Mouse (Mus musculus): ENCODE measurements around the gene Fbxl22. TPM values are rescaled to one million over a fixed set of nuclear protein-coding genes. Genes with fewer than 3 reads are reported as not detected.

Gene Fbxl22
- polyA plus RNA-seq (2011; ENCODE audit: insufficient read length, low read depth, missing spikeins), result 0.65 and 0.87 TPM in 2 replicates

DNA sequence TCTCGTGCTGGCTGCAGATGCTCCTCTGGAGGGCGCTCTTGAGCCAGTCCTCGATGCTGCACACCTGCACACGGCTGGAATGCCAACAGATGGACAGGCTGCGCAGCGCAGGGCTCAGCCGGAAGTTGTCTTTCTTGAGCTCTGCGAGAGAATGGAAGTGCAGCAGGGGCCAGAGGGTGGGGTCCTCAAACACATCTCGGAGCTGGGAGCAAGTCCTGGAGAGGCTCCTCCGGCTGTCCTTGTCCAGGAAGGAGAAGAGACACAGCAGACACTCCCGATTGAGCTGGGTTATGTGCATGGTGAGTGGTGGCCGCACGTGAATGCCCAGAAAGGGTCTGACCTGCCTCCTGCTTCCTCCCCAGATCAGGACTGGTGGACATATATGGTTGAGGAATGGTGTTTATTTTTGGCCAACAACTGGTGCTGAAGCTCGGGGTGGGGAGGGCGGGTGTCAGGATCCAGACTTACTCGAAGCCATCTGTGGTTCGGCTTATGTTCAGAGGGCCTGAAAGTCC, at the start of gene Fbxl22:
Gene Fbxl22, minus strand, starts transcription at position 338 of the 515 bp plus-strand sequence.
- no peak for TF ChIP-seq POLR2A (IDR thresholded peaks at IDR 0.05; ENCODE audit: low read depth, low read length)
- TF ChIP-seq CTCF (IDR thresholded peaks at IDR 0.05; ENCODE audit: borderline replicate concordance, insufficient read depth, low read length), result peak; percentile 39; the same call in 1 of the 2 replicates
- H3K4me1 ChIP-seq (ENCODE audit: control insufficient read depth, insufficient read depth, low read length), result peaks cover 20% of the 10 kb centered on the region
- no peak within 1 kb of the TSS for H3K27ac ChIP-seq (ENCODE audit: insufficient read depth, low read length)
- no peak within 1 kb of the TSS for H3K4me3 ChIP-seq (ENCODE audit: insufficient read depth, low read length)

DNA sequence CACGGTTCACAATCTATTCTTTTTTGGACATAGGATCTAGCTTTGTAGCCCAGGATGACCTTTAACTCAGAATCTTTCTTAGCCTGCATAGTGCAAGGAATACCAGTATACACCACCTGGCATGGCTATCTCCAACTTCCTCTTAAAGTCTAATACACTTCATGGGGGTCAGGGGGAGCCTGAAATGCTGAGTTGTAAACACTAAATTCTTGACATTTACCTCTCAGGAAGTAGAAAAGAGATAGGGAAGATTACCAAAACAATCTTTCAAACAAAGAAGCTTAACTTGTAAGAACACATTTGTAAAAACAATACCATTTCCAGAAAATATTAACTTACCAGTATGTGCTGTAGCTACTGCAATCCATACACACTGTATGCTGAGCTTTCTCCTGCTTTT, 47.8 kb upstream of the Fbxl22 start:
- TF ChIP-seq CTCF (IDR thresholded peaks at IDR 0.05; ENCODE audit: borderline replicate concordance, insufficient read depth, low read length) (no peak), POLR2A (IDR thresholded peaks at IDR 0.05; ENCODE audit: low read depth, low read length) (no peak)
- Histone ChIP-seq H3K4me1 (ENCODE audit: control insufficient read depth, insufficient read depth, low read length) (no peaks in the 10 kb centered on the region), H3K4me3 (ENCODE audit: insufficient read depth, low read length) (no peak overlapping the region), H3K27ac (ENCODE audit: insufficient read depth, low read length) (no peak overlapping the region)

DNA sequence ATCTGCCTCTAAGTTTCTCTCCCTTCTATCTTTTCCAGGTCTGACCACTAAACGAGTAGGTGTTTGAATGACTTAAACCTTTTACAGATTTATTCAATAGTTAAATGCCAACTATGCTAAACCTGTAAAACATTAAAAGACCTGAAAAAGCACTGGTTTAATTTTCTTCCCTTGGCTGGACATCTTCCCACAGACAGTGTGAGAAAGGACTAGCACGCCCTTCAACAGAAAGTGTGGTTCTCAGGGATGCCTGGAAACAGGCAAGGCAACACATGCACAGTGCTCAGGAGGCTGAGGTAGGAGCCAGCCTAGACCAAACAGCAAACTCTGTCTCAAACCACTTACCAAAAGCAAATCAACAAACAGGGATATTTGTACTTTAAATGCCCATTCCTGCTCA, 47.1 kb upstream of the Fbxl22 start:
- H3K4me3 ChIP-seq (ENCODE audit: insufficient read depth, low read length), result no peak overlapping the region
- no peak for TF ChIP-seq CTCF (IDR thresholded peaks at IDR 0.05; ENCODE audit: borderline replicate concordance, insufficient read depth, low read length)
- TF ChIP-seq POLR2A (IDR thresholded peaks at IDR 0.05; ENCODE audit: low read depth, low read length), result no peak
- H3K27ac ChIP-seq (ENCODE audit: insufficient read depth, low read length), result no peak overlapping the region
- H3K4me1 ChIP-seq (ENCODE audit: control insufficient read depth, insufficient read depth, low read length), result no peaks in the 10 kb centered on the region

DNA sequence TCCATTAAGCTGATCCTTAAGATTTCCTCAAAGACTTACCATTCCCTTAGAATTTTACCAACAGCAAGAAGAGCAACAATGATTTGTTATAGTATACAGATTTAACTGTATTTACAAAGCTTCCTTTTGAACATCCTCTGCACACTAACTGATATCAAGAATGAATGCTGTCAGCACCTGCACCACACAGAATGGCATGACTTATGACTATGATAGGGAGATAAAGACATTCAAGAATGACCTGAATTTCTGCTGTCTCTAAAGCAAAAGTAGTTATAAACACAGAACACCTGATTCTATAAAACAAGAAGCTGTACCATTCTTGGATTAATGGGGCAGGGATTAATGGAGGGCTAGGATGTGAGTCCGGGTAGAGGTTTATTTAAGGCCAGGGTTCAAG, 46.3 kb upstream of the Fbxl22 start:
- Histone ChIP-seq H3K4me3 (ENCODE audit: insufficient read depth, low read length) (no peak overlapping the region), H3K27ac (ENCODE audit: insufficient read depth, low read length) (no peak overlapping the region), H3K4me1 (ENCODE audit: control insufficient read depth, insufficient read depth, low read length) (no peaks in the 10 kb centered on the region)
- TF ChIP-seq POLR2A (IDR thresholded peaks at IDR 0.05; ENCODE audit: low read depth, low read length) (no peak), CTCF (IDR thresholded peaks at IDR 0.05; ENCODE audit: borderline replicate concordance, insufficient read depth, low read length) (no peak)

DNA sequence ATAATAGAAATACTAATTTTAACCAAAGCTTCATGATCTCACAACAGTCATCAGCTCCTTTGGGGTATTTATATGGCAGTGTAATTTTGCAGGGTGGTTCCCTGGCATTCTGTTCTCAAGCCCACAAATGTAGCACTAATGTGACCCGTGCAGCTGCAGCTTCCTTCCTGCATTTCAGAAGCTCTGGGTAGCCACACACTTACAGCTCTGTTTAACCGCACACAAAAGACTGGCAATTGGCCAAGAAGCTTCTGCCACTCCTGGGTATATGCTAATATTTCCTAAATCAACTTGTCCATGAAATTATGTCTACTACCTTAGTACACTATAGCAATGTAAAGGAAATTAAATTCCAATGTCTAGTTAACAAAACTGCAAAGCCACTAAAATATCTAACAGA, 45.9 kb upstream of the Fbxl22 start:
- TF ChIP-seq CTCF (IDR thresholded peaks at IDR 0.05; ENCODE audit: borderline replicate concordance, insufficient read depth, low read length) (no peak), POLR2A (IDR thresholded peaks at IDR 0.05; ENCODE audit: low read depth, low read length) (no peak)
- H3K27ac ChIP-seq (ENCODE audit: insufficient read depth, low read length), result no peak overlapping the region
- H3K4me3 ChIP-seq (ENCODE audit: insufficient read depth, low read length), result no peak overlapping the region
- H3K4me1 ChIP-seq (ENCODE audit: control insufficient read depth, insufficient read depth, low read length), result no peaks in the 10 kb centered on the region

DNA sequence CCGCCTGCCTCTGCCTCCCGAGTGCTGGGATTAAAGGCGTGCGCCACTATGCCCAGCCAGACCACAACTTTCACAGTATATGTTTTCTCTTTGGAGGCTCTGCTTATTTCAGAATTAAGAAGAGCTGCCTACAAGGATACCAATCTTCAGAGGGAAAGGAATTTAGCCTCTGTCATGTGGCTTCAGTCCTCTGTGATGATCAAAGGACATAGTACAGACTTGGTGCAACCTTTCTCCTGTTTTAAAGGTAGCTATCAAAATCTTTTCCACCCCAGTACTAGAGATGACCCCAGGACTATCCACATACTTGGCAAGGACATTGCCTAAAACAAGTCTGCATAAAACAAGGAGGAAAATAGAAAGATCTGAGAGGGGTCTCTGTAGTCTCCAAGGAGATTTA, 44.6 kb upstream of the Fbxl22 start:
- H3K27ac ChIP-seq (ENCODE audit: insufficient read depth, low read length), result no peak overlapping the region
- H3K4me3 ChIP-seq (ENCODE audit: insufficient read depth, low read length), result no peak overlapping the region
- H3K4me1 ChIP-seq (ENCODE audit: control insufficient read depth, insufficient read depth, low read length), result no peaks in the 10 kb centered on the region
- TF ChIP-seq POLR2A (IDR thresholded peaks at IDR 0.05; ENCODE audit: low read depth, low read length), result no peak

DNA sequence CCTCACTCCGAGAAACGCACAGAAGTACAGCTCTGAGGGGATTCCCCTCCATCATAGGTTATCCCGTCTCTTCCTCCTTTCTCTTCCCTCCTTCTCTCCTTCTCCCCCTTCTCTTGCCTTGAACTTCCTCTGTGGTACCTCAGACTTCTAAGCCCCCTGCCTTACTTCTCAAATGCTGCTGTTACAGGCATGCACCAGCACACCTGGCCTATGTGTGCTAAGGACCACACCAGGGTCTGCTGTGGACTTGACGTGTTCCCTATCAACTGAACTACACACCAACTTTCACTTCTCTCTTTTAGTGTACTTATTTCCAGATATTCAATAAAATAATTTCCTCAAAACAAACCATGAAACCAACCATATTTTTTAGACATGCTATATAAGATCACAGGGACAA, 28.4 kb upstream of the Fbxl22 start:
- TF ChIP-seq POLR2A (IDR thresholded peaks at IDR 0.05; ENCODE audit: low read depth, low read length), result no peak

DNA sequence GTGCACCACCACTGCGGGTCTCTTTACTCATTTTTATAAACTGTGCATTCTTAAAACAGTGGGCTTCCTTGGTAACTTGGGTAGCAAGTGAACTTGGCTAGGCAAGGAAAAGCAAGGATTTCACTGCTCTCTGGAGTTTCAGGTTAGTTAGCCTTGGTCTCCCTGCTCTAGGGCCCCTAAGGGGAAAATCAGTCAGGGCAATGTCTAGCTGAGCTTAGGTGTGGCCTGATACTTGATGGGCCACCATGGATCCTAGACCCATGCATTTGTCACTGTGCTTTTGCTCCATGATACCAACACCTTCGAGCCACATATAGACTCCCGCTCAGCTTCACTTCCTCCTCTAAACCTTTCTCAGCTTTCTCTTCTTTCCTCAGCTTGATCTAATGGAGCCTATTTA, 7.2 kb upstream of the Fbxl22 start:
- no peak overlapping the region for H3K27ac ChIP-seq (ENCODE audit: insufficient read depth, low read length)
- no peak overlapping the region for H3K4me3 ChIP-seq (ENCODE audit: insufficient read depth, low read length)
- peaks cover 11% of the 10 kb centered on the region for H3K4me1 ChIP-seq (ENCODE audit: control insufficient read depth, insufficient read depth, low read length)
- TF ChIP-seq POLR2A (IDR thresholded peaks at IDR 0.05; ENCODE audit: low read depth, low read length), result no peak
- TF ChIP-seq CTCF (IDR thresholded peaks at IDR 0.05; ENCODE audit: borderline replicate concordance, insufficient read depth, low read length), result no peak

More for the DNA sequence above, 28.4 kb upstream of the Fbxl22 start:
- no peak overlapping the region for H3K27ac ChIP-seq (ENCODE audit: insufficient read depth, low read length)
- H3K4me1 ChIP-seq (ENCODE audit: control insufficient read depth, insufficient read depth, low read length), result no peaks in the 10 kb centered on the region
- H3K4me3 ChIP-seq (ENCODE audit: insufficient read depth, low read length), result no peak overlapping the region

DNA sequence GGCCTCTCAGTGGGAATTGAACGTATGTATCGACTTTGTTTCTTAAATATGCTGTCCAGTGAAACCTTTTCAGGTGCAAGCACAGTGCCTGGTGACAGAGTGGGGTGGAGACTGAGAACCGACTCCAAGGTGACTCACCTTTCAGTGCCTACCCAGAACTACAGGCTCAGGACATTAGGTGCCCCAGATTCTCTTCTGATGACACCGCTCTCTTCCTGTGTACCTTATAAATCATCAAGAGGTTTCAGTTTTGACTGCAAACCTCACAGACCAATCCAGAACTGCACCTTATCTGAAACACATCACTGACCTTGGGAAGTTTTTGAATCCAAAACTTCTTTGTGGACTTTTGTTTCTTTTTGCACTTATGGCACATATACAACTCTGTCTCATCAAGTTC, 5.9 kb upstream of the Fbxl22 start:
- Histone ChIP-seq H3K4me1 (ENCODE audit: control insufficient read depth, insufficient read depth, low read length) (peaks cover 16% of the 10 kb centered on the region), H3K27ac (ENCODE audit: insufficient read depth, low read length) (no peak overlapping the region), H3K4me3 (ENCODE audit: insufficient read depth, low read length) (no peak overlapping the region)
- TF ChIP-seq CTCF (IDR thresholded peaks at IDR 0.05; ENCODE audit: borderline replicate concordance, insufficient read depth, low read length) (no peak), POLR2A (IDR thresholded peaks at IDR 0.05; ENCODE audit: low read depth, low read length) (no peak)

DNA sequence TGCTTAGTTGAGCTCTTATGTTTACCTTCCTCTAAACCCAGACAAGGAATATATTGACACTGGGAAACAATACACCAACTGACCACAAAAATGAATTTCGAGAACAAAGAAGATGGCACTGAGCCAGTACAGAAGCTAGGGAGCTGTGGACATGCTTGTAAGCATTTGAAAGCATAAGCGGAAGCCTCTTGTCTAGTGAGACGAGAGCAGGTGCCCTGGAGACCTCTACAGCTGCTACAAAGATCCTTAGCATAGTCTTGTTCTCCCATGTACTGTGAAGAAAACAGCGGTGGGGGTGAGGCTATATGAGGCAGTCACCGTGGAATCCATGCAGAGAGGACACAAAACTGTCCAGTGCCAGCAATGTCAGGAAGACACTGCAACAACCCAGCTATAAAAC, 4.5 kb upstream of the Fbxl22 start:
- TF ChIP-seq POLR2A (IDR thresholded peaks at IDR 0.05; ENCODE audit: low read depth, low read length), result no peak
- TF ChIP-seq CTCF (IDR thresholded peaks at IDR 0.05; ENCODE audit: borderline replicate concordance, insufficient read depth, low read length), result no peak
- peak overlapping the region; percentile 70; the same call in 1 of the 2 replicates for H3K27ac ChIP-seq (ENCODE audit: insufficient read depth, low read length)
- H3K4me3 ChIP-seq (ENCODE audit: insufficient read depth, low read length), result no peak overlapping the region
- peaks cover 16% of the 10 kb centered on the region for H3K4me1 ChIP-seq (ENCODE audit: control insufficient read depth, insufficient read depth, low read length)

DNA sequence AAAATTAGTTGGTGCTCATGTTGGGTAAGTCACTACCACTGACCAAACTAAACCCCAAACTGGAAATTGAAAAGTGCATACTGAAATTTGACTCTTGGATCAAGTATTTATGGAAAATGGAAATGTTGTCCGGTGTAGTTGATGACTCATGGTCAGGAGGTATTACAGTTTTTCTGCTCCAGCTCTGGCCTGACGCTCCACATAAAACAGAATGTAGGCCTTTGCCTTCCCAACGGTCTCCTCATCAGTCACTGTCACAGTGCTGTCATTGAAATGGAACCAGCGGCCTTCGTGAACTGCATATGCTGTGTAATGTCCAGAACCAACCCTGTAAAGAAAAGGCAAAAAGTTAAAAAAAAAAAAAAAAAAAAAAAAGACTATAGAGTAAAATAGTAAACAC, 3.9 kb upstream of the Fbxl22 start:
- Histone ChIP-seq H3K27ac (ENCODE audit: insufficient read depth, low read length) (peak overlapping the region; percentile 70; the same call in 1 of the 2 replicates), H3K4me3 (ENCODE audit: insufficient read depth, low read length) (no peak overlapping the region), H3K4me1 (ENCODE audit: control insufficient read depth, insufficient read depth, low read length) (peaks cover 16% of the 10 kb centered on the region)
- TF ChIP-seq POLR2A (IDR thresholded peaks at IDR 0.05; ENCODE audit: low read depth, low read length) (no peak), CTCF (IDR thresholded peaks at IDR 0.05; ENCODE audit: borderline replicate concordance, insufficient read depth, low read length) (no peak)

Measured in embryonic fibroblast, embryonic 13.5 days (primary cell).